Mouse (Mus musculus) R1 (cell line): ENCODE measurements around the gene Hipk4.

Source experiments
- DNase-seq: peaks from one replicate; pipeline ENCODE4 v3.0.0-alpha.2; 2018; ENCODE audit warnings: low read depth, low spot score

Hipk4 gene

DNA sequence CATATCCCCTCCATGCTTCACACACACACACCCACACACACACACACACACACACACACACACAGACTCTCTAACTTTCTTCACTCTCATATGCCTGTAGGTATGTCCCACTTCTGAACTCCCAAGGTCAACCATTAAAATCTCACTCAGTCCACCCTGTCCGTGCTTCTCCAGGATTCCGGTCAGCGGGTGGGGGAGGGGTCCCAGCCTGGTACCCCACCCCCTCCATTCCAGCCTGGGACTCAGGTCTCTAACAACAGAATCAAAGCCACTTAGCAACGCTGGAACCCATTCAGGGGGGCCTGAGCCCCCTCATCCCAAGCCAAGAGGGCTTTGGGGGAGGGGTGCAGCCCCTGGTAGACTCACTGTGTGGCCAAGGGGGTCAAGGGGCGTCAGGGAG, at the start of gene Hipk4:
TSS of gene Hipk4 (plus strand) at position 301 of the 400 bp plus-strand sequence.
- no peak for DNase-seq

DNA sequence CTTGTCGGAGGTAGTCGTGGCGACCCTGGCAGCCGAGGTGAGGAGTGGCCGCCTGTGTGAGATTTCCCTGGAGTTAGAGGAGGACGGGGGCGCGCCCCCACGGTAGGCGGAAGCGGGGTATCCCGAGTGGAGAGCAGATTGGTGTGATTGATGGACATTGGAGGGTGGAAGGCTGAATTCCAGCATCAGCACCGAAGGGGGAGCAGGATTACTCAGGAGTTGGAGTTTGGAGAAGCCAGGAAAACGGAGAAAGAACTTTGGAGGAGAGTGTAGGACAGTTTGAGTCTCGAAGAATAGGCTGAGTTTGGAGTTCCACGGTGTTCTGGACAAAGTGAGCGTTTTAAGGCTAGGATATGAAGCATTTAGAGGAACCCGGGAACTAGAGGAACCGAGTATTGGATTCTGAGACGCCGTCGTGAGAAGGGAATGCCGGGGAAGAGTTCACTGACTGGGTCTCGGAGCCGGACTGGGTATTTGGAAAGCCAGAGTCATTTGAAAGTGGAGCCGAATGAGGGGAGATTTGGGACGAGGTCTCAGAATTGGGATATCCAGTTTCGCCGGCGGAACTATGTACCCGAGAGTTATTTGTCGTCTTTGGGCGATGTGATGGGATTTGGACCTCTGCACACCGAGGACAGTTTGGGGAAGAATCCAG, 49.1 kb upstream of the Hipk4 start:
- no peak for DNase-seq

DNA sequence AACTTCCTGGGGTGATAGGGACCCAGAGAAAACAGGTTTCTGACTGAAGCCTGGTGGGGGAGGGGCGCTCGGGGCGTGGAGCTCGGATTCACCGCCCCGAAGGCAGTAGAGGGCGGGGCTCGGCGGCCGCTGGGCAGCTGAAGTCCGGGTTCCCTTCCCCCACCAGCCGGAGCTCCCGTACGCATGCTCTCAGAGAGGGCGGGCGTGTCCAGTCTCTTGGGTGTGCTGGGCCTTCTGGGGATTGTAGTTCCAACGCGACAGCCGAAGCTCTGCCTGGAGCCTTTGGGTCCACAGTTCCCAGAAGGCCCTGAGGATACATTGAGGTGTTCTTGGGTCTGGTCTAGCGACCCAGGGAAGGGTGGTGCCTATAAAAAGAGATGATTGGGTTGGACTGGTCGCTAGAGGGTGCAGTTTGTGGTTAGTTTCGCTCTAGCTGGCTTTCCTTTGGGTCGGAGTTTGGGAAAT, 48.5 kb upstream of the Hipk4 start:
- peak; percentile 100 for DNase-seq

DNA sequence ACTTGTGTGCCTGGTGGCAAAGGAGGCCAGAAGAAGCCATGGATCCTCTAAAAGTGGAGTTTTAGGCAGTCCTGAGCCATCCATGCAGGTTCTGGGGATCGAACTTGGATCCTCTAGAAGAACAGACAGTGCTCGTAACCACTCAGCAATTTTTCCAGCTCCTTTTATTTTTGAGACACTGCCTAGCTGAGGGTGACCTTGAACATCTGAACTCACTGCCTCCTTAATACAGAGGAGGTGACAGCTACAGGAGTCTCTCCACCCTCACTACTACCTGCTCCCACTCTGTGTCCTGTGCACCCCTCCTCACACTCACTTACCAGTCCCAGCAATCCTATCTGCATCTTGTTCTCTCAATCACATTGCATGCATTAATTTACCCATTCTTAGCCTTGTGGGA, 47.5 kb upstream of the Hipk4 start:
- DNase-seq = no peak

DNA sequence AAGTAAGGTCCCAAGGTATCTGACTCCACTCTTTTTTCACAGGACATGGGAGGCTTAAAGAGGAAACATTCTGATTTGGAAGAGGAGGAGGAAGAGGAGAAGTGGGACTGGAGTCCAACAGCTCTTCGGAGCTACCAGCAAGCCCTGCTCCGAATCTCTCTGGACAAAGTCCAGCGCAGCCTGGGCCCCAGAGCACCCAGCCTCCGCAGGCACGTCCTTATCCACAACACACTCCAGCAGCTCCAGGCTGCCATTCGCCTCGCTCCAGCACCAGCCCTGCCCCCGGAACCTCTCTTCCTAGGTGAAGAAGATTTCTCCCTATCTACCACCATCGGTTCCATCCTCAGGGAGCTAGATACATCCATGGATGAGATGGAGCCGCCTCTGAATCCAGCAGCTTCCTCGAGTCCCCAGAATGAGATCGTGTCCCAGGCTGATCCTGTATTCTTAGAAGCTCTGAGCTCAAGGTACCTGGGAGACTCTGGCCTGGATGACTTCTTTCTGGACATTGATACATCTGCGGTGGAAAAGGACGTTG, 46.9 kb upstream of the Hipk4 start:
- no peak for DNase-seq

DNA sequence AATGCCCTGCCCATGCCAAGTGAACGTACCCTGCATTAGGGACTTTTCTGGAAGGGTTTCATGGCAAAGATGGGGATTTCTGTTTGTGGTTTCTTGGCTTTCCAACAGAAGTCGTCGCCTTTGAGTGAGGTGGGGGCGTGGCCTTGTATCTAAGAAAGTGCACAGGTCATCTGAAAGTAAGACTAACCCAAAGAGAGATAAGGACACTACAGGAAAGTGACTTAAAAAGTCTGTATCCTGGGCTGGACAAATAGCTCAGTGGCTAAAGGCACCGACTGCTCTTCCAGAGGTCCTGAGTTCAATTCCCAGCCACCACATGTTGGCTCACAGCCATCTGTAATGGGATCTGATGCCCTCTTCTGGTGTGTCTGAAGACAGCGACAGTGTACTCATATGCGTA, 44.5 kb upstream of the Hipk4 start:
- no peak for DNase-seq

DNA sequence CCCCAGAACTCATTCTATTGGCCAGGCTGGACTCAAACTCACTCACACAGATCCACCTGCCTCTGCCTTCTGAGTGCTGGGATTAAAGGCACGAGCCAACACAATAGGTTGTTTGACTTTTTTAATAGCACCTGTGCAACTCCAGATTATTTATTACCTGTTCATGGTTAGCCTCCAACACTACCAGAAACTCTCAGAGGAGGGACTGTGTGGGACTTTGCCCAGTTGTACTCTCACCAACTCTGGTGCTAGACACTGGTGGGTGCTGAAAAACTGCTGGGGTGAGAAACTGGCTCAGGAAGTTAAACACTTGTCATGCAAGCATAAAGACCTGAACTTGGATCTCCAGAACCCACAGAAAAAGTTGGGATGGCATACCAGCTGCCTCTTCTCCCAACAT, 43.3 kb upstream of the Hipk4 start:
- DNase-seq = no peak

DNA sequence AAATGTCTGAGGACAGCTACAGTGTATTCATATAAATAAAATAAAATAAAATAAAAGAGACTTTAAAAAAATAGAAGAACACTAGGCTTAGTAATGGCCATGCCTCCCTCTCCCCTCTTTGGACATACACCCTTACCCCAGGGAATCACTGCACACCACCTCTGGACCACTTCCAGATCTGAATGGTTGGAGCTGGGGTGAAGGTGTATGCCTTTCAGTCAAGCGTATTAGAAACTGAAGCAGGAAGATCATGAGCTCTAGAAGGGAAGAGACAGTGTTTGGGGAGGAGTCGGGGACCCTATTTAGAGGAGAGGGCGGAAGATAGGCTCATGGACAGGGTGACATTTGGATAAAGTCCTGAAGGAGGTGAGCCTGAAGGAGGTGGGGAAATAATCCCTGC, 42.6 kb upstream of the Hipk4 start:
- no peak for DNase-seq

DNA sequence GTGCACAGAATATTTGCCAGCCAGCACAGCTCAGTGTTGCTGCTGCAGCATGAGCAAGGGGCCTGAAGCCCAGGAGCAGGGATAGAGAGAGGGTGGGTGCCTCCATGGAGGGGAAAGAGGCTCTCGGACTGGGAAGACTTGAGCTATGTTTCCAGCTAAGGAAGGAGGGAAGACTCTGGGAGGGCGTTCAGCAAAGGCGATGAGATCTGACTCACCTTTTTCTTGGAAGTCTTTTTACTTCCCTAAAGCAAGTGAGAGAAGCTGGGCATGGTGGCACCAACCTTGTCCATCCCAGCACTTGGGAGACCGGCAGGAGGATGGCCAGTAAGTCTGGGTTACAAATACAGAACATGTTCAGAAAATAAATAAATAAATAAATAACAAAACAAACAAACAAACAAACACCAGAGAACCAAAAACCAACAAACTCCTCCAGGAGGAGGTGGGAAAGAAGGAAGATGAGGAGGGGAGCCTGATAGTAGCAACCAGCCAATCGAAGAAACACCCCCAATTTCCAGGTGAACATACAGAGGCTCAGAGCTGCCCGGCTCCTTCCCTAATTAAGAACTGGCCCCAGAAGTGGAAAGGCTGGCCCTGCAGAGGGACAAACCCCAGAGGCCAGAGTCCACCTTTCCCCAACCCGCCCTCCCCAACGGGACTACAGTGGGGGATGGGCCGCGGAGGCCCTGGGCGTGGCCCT, 42.0 kb upstream of the Hipk4 start:
- DNase-seq = no peak

DNA sequence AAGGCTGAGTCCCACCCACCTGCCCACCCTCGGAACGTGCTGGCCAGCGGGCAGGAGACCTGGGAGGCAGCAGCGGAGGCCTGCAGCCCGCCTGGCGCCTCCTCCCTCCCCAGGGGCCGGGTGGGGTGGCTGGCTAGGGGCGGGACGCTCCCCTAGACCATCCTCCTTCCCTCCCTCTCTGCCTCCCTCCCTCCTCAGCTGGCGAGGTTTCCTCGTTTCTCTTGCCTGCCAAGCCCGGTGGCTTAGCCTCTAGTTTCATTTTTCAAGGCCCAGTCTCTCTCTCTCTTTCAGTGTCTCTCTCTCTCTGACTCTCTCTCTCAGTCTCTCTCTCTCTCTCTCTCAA, 41.5 kb upstream of the Hipk4 start:
- DNase-seq = peak; percentile 56

DNA sequence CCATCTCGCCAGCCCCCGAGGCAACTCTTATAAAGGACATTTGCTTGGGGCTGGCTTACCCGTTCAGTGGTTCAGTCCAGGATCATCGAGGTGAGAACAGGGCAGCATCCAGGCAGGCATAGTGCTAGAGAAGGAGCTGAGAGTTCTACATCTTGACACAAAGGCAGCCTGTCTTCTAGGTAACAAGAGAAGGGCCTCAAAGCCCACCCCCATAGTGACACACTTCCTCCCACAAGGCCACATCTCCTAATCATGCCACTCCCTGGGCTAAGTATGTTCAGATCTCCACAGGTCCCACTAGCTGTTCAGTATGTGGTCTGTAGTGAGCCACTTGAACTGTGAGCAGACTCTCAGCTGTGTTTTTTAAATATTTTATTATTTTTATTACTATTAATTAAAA, 39.2 kb upstream of the Hipk4 start:
- DNase-seq = peak; percentile 73

DNA sequence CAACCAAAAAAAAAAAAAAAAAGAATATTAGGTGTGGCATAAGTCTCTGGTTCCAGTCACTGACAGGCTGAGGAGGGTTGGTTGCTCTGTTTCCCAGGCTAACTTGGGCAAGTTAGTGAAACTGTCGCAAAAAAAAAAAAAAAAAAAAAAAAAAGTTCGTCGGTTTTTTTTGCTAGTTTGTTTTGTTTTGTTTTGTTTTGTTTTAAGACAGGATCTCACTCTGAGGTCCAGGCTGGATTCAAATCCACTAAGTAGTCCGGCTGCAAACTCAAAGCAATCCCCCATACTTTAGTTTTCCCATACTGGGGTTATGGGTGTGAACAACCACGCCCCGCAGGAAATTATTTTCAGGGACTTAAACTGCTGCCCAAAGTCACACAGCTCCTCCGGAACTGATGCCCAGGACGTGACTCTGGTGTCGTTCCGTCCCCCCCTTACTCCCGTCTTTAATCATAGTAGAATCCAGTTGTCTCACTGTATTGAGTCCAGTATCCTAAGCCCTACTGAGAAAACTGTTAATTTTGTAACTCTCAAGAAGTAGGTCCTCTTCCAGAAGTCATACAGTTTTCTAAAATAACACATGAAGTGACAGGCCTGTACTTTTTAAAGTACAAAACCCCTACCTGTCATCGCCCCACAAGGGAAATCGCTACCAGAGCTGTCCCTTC, 36.8 kb upstream of the Hipk4 start:
- DNase-seq = no peak

DNA sequence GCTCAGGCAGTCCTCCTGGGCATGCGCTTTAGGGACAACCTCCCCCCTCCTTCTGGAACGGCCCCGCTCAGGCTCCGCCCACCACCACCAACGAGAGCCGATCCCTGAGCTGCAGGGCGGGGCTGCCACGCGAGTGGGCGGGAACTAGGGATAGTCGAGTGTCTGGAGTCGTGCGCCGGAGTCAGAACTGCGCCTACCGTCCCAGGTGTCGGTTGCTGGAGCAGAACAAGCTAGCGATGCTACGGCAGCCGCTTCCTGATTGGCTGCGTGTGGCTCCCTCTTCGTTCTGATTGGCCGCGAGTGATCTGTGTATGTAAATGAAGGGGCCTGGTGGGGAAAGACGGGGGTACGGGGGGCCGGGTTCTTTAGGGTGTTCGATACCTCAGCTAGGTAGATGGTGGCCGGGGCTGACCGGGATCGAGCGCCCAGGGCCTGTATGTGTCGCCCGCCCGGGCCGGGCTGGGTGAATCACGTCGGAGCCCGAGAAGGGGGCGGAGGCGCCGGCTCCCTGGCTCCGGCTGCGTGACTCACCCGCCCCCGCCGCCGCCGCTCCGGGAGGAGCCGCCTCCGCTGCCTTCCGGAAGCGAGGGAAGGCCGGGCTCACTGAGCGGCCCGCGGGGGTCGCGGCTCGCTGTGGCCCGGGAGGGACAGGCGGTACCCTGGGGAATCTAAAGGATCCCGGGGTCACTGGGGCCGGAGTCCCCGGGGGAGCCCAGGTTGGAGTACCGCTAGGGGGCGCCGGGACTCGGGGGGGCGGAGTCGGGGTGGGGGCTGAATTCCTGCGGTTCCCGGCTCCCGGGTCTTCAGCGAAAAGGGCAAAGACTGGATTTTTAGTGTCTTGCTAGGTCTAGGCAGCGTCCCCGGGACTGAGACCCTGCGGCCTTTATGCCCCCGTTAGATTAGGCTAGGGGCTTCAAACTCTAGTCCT, 36.0 kb upstream of the Hipk4 start, which contains the start of gene Sertad1:
TSS of gene Sertad1 (plus strand) at position 141 of the 928 bp plus-strand sequence.
- DNase-seq = peak; percentile 99

DNA sequence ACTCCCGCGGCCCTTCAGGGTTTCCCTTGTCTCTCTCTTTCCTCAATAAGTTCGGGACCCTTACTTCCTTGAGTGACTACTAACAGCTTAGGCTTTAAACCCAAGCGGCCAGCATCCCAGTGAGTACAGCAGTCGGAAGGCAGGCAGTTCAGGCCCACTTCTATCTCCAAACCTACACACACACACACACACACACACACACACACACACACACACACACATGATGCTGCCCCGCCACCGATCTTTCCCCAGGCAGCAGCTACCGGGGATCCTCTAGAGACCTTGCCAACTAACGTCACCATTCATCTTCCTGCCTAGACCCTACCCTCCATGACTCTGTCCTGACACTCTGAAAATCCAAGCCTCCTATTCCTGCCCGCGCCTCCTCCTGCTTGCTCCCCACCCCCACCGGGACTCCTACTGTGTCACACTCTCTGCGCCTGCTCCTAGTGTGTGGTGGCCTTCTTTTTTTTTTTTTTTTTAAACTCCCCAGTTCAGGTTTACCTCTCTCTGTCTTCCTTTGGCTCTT, 35.3 kb upstream of the Hipk4 start:
- peak; percentile 61 for DNase-seq

DNA sequence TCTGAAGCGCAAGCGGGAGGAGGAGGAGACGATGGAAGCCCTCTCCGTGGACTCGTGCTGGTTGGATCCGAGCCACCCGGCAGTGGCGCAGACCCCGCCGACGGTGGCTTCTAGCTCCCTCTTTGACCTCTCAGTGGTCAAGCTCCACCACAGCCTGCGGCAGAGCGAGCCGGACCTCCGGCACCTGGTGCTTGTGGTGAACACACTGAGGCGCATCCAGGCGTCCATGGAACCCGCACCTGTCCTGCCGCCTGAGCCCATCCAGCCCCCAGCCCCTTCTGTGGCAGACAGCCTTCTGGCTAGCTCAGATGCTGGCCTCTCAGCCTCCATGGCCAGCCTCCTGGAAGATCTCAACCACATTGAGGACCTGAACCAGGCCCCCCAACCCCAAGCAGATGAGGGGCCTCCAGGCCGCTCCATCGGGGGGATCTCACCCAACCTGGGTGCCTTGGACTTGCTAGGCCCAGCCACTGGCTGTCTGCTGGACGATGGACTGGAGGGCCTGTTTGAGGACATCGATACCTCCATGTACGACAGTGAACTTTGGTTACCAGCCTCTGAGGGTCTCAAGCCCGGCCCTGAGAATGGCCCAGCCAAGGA, 33.7 kb upstream of the Hipk4 start:
- no peak for DNase-seq

DNA sequence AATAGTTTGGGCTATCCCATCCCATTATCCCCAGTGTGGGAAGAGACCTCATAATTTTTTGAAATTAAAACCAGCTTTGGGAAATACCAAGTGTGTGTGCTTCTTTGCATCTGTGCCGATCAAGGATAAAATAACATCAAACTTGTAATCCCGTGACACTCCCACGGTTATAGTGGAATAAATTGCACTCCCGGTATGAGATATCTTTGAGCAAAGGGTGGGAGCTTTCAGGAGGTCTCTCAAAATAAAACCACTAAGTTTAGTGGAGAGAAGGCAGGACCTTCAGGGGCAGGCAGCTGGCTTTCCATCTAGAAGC, 32.9 kb upstream of the Hipk4 start:
- DNase-seq = no peak

DNA sequence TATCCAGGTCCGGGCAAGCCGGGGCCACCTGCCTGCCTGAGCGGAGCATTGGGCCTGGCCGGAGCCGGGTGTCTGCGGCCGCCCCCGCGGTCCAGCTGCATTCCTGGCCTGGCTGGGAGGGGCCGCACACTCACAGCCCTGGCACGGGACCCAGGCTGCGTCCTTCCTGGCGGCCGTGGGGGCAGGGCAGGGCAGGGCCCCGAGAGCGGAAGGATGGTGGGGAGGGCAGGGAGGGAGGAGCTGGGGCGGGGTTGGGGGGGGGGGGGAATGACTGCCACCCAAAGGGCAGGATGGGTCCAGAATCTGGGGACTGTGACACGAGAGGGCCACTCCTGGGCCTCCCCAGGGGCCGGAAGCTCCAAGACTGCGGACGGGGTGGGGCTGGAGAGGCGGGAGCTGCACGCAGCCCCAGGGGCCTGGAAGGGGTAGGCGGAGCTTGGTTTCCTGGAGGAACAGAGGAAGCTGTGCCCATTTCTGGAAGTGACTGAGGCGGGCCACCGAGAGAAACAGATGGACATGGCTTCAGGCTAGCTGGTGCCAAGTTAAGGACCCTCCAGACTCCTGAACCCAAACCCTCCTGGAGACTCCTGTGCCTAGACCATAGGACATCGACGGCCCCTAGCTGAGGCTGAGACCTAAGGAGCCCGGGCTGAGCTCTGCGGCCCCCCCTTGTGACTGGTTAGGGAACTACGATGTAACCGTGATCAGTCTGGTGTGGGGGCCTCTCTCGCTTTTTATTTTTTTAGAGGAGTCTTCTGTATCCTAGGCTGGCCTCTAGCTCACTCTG, 32.3 kb upstream of the Hipk4 start:
- DNase-seq = peak; percentile 95

DNA sequence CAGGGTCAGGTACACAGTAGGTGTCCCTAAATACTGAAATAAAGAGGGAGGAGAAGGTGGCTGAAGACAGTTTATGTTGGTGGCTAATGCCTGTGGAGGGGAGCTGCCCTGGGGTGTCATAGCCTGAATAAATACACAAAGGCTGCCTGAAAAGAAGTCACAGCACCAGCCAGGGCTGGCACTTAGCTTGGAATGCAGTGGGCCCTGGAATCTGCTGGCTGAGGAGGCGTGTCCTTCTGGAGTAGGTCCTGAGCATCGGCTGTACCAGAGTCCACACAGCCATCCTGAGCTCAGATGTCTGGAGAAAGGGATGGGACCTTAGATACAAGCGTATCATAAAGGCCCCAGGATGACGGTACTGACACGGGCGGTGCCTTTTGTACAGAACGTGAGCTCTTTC, 31.2 kb upstream of the Hipk4 start:
- peak; percentile 75 for DNase-seq

DNA sequence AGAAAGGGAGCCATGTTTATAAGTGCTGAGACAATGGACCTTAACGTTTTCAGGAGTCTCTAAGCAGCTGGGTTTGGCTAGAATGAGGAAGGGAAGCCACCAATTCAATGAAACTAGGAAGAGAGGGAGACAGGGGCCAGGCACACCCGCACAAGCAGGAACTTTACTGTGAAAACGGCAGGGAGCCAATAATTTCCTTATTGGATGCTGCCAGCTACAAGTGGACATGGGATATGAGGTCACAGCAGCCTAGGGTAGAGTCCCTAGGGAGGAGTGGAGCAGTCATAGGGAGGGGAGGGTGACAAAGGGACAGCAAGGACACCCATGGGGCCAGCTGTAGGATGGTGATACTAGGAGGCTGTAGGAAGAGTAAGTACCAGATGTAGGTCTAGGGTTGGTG, 30.0 kb upstream of the Hipk4 start:
- no peak for DNase-seq

DNA sequence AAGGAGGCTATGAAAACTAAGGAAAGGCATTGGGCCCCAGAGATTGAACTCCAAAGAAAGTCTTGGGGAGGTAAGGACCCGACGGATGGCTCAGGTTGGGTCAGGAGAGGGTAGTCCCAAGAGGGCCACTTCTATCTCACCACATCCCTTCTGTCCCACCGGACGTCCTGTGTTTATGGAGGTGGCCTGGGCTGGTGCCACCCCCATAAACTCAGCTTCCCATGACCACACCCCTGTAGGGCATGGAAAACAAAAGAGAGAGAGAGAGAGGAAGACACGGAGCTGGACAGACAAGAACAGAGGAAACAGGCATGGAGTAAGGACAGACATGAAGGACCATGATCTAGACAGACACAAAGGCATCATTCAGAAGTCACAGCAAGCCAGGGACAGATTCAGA, 29.6 kb upstream of the Hipk4 start:
- no peak for DNase-seq
